Mouse (Mus musculus) forebrain, embryonic 16.5 days (tissue): ENCODE measurements around the gene Plcb3. TPM values are rescaled to one million over a fixed set of nuclear protein-coding genes. Genes with fewer than 3 reads are reported as not detected.
A peak's percentile ranks its signal among the peaks of the same experiment; 100 is the strongest.

Source experiments
- ATAC-seq: fragments of 200-750 bp; cut with Nextera tagmentation; 2 replicates; pipeline ENCODE4 v1.8.0; 2017; ENCODE audit warnings: mild to moderate bottlenecking, moderate library complexity
- H3K27ac ChIP-seq: fragments of 300-500 bp; sonication (generic); 2 replicates; pipeline ENCODE4 v1.5.1; 2014; ENCODE audit warnings: low read length, control low read depth
- H3K27me3 ChIP-seq: fragments of 300-500 bp; sonication (generic); replicated peaks from 2 replicates; pipeline ENCODE4 v1.6.1; 2014; ENCODE audit warnings: low read length; ENCODE audit not compliant: control insufficient read depth, insufficient read depth
- H3K36me3 ChIP-seq: fragments of 300-500 bp; sonication (generic); 2 replicates; pipeline ENCODE4 v1.6.1; 2014; ENCODE audit not compliant: control insufficient read depth, insufficient read depth
- H3K4me1 ChIP-seq: fragments of 300-500 bp; sonication (generic); replicated peaks from 2 replicates; pipeline ENCODE4 v1.6.1; 2014; ENCODE audit warnings: low read length; ENCODE audit not compliant: control insufficient read depth, insufficient read depth
- H3K4me2 ChIP-seq: fragments of 300-500 bp; sonication (generic); 2 replicates; pipeline ENCODE4 v1.6.1; 2014; ENCODE audit warnings: mild to moderate bottlenecking, low read length, control low read depth
- H3K4me3 ChIP-seq: fragments of 300-500 bp; sonication (generic); replicated peaks from 2 replicates; pipeline ENCODE4 v1.5.1; 2014; ENCODE audit warnings: mild to moderate bottlenecking, low read length, control low read depth
- H3K9ac ChIP-seq: fragments of 300-500 bp; sonication (generic); replicated peaks from 2 replicates; pipeline ENCODE4 v1.6.1; 2014; ENCODE audit warnings: low read depth, low read length, control low read depth
- H3K9me3 ChIP-seq: fragments of 300-500 bp; sonication (generic); 2 replicates; pipeline ENCODE4 v1.6.1; 2016; ENCODE audit warnings: low read length; ENCODE audit not compliant: control insufficient read depth
- WGBS: fragments of 180-500 bp; shearing (Covaris S2); extraction: QIAGEN DNeasy Blood & Tissue Kit; methylation state at CpG from one replicate; pipeline ENCODE4 v1.1.7; 2014; 5-methylcytosine and 5-hydroxymethylcytosine counted together
- polyA plus RNA-seq: library from polyadenylated mRNA; unstranded; fragments of >200 nt; fragmentation: Nextera tagmentation; extraction: Ambion mirVana; gene quantifications from 2 replicates; pipeline ENCODE4 v1.2.1, GENCODE M21; 2015

The Plcb3 gene
- polyA plus RNA-seq, 1 experiment from 2014 or later = 11.5 TPM

- WGBS = 74% methylated on average over 16 of the region's 16 CpGs
- H3K27ac ChIP-seq = no peak overlapping the region
- no peak for ATAC-seq
- peaks cover 42% of the 10 kb centered on the region for H3K4me1 ChIP-seq
- H3K27me3 ChIP-seq = peaks cover 34% of the 10 kb centered on the region
- no peaks in the 10 kb centered on the region for H3K36me3 ChIP-seq
- H3K4me3 ChIP-seq = no peak overlapping the region
- no peaks in the 10 kb centered on the region for H3K9me3 ChIP-seq
- no peak overlapping the region for H3K9ac ChIP-seq
- no peak overlapping the region for H3K4me2 ChIP-seq
Observed at GRCm38 (mm10) chr19:6937541-6938465, 38.5 kb downstream of the Plcb3 start.

GRCm38 (mm10) chr19:6936299-6936698 lies 40.0 kb downstream of the Plcb3 start:
- no peak overlapping the region for H3K4me3 ChIP-seq
- H3K4me2 ChIP-seq = no peak overlapping the region
- H3K9me3 ChIP-seq = no peaks in the 10 kb centered on the region
- H3K36me3 ChIP-seq = no peaks in the 10 kb centered on the region
- no peak overlapping the region for H3K9ac ChIP-seq
- 23% methylated on average over 3 of the region's 3 CpGs for WGBS
- no peak overlapping the region for H3K27ac ChIP-seq
- H3K4me1 ChIP-seq = peaks cover 39% of the 10 kb centered on the region
- no peak for ATAC-seq
- peaks cover 46% of the 10 kb centered on the region for H3K27me3 ChIP-seq

GRCm38 (mm10) chr19:6934195-6934977 lies 41.9 kb downstream of the Plcb3 start, which contains the start of gene Kcnk4:
Kcnk4 (minus strand) TSS chr19:6934515.
- Histone ChIP-seq H3K27ac (no peak within 1 kb of the TSS), H3K27me3 (peaks cover 56% of the 10 kb centered on the region), H3K9me3 (no peaks in the 10 kb centered on the region), H3K4me1 (peaks cover 22% of the 10 kb centered on the region), H3K9ac (peak within 1 kb of the TSS; percentile 60), H3K4me2 (peak within 1 kb of the TSS; percentile 65), H3K36me3 (no peaks in the 10 kb centered on the region), H3K4me3 (peak within 1 kb of the TSS; percentile 47)
- WGBS = 8% methylated on average over 23 of the region's 23 CpGs
- no peak for ATAC-seq

GRCm38 (mm10) chr19:6933436-6934194 lies 42.7 kb downstream of the Plcb3 start:
- Histone ChIP-seq H3K9me3 (no peaks in the 10 kb centered on the region), H3K4me3 (peak overlapping the region; percentile 47), H3K9ac (peak overlapping the region; percentile 60), H3K4me2 (peak overlapping the region; percentile 65), H3K27ac (no peak overlapping the region), H3K4me1 (peaks cover 14% of the 10 kb centered on the region), H3K27me3 (peaks cover 59% of the 10 kb centered on the region), H3K36me3 (no peaks in the 10 kb centered on the region)
- ATAC-seq = peak; percentile 51
- 1% methylated on average over 57 of the region's 58 CpGs for WGBS

DNA sequence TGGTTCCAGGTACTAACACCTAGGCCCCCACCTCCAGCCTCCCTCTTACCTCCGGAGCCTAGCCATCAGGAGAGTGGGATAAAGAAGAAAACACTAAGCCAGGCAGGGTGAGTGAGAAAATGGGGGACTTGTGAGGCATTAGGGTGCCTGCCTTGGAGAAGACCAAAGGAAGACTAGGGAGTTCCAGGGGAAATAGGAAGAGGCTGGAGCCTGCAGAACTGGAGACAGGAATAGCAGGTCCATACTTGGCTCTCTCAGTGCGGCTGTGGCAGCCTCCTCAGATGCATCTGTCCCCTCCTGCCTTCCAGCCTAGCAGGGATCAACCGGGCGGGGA lies 43.2 kb downstream of the Plcb3 start:
- no peak for ATAC-seq
- Histone ChIP-seq H3K4me3 (no peak overlapping the region), H3K27me3 (peaks cover 59% of the 10 kb centered on the region)

GRCm38 (mm10) chr19:6932018-6932417 lies 44.3 kb downstream of the Plcb3 start:
- H3K27me3 ChIP-seq = peaks cover 68% of the 10 kb centered on the region
- no peak for ATAC-seq

More for the DNA sequence above, 43.2 kb downstream of the Plcb3 start:
- Histone ChIP-seq H3K9ac (no peak overlapping the region), H3K27ac (no peak overlapping the region), H3K36me3 (no peaks in the 10 kb centered on the region), H3K4me2 (no peak overlapping the region; the same call in 1 of the 2 replicates), H3K4me1 (peaks cover 12% of the 10 kb centered on the region), H3K9me3 (no peaks in the 10 kb centered on the region)
- WGBS = 18% methylated on average over 4 of the region's 4 CpGs

GRCm38 (mm10) chr19:6931002-6931401 lies 45.3 kb downstream of the Plcb3 start:
- Histone ChIP-seq H3K4me1 (peaks cover 17% of the 10 kb centered on the region), H3K27ac (no peak overlapping the region), H3K27me3 (peaks cover 74% of the 10 kb centered on the region), H3K4me2 (no peak overlapping the region), H3K4me3 (no peak overlapping the region), H3K9ac (no peak overlapping the region), H3K36me3 (no peaks in the 10 kb centered on the region), H3K9me3 (no peaks in the 10 kb centered on the region)
- WGBS = 0% methylated on average over 2 of the region's 2 CpGs
- ATAC-seq = no peak

More at GRCm38 (mm10) chr19:6932018-6932417, 44.3 kb downstream of the Plcb3 start:
- no peak overlapping the region for H3K4me2 ChIP-seq
- no peaks in the 10 kb centered on the region for H3K9me3 ChIP-seq
- no peak overlapping the region for H3K4me3 ChIP-seq
- H3K27ac ChIP-seq = no peak overlapping the region
- WGBS = 39% methylated on average over 1 of the region's 1 CpGs
- peaks cover 14% of the 10 kb centered on the region for H3K4me1 ChIP-seq
- H3K9ac ChIP-seq = no peak overlapping the region
- no peaks in the 10 kb centered on the region for H3K36me3 ChIP-seq

- 8% methylated on average over 9 of the region's 9 CpGs for WGBS
- Histone ChIP-seq H3K36me3 (no peaks in the 10 kb centered on the region), H3K4me3 (no peak overlapping the region)
Observed at GRCm38 (mm10) chr19:6928080-6928479, 48.2 kb downstream of the Plcb3 start.

More at GRCm38 (mm10) chr19:6928080-6928479, 48.2 kb downstream of the Plcb3 start:
- H3K27ac ChIP-seq = no peak overlapping the region
- H3K4me2 ChIP-seq = no peak overlapping the region
- H3K4me1 ChIP-seq = peaks cover 9% of the 10 kb centered on the region; the same call in 1 of the 2 replicates
- H3K9me3 ChIP-seq = no peaks in the 10 kb centered on the region
- no peak for ATAC-seq
- H3K9ac ChIP-seq = no peak overlapping the region
- H3K27me3 ChIP-seq = peaks cover 73% of the 10 kb centered on the region
